Mouse (Mus musculus): ENCODE measurements around the gene Trpv5. TPM values are rescaled to one million over a fixed set of nuclear protein-coding genes. Genes with fewer than 3 reads are reported as not detected.

The Trpv5 gene
- polyA plus RNA-seq (2014; fragmentation: Nextera tagmentation; extraction: Ambion mirVana) = not detected in 2 replicates

DNA sequence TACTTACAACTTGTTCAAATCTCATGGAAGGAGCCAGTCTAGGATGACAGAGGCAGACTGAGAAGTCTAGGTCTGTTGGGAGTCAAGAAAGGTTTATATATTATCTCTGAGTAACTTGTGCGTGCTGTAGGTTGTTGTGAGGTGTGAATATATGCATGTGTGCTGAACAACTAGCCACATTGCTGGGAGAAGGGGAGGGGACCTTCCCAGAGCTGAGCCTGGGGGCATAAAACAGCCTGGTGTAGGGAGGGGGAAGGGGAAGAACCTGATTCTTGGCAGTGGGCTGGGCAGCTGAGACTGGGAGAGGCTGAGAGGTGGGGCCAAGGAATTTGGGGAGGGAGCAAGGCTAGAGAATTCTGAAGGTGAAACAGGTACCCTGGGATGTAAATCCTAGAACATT, at the start of gene Trpv5:
TSS of gene Trpv5 (minus strand) at position 101 of the 400 bp plus-strand sequence.
- ATAC-seq (no peak), DNase-seq (ENCODE audit: low spot score) (no peak)
- Histone ChIP-seq H3K36me3 (ENCODE audit: control insufficient read depth, insufficient read depth, low read length) (no peaks in the 10 kb centered on the region), H3K4me3 (ENCODE audit: low read depth, low read length) (no peak within 1 kb of the TSS), H3K27ac (ENCODE audit: low read depth, low read length) (no peak within 1 kb of the TSS), H3K27me3 (replicated peaks; ENCODE audit: control insufficient read depth, insufficient read depth, low read length) (no peaks in the 10 kb centered on the region), H3K9me3 (replicated peaks; ENCODE audit: control insufficient read depth, low read length) (no peaks in the 10 kb centered on the region), H3K9ac (ENCODE audit: low read length) (no peak within 1 kb of the TSS), H3K4me1 (ENCODE audit: control insufficient read depth, insufficient read depth, low read length) (no peaks in the 10 kb centered on the region), H3K4me2 (ENCODE audit: low read length) (no peak within 1 kb of the TSS)
- 70% methylated on average over 1 of the region's 1 CpGs for WGBS

DNA sequence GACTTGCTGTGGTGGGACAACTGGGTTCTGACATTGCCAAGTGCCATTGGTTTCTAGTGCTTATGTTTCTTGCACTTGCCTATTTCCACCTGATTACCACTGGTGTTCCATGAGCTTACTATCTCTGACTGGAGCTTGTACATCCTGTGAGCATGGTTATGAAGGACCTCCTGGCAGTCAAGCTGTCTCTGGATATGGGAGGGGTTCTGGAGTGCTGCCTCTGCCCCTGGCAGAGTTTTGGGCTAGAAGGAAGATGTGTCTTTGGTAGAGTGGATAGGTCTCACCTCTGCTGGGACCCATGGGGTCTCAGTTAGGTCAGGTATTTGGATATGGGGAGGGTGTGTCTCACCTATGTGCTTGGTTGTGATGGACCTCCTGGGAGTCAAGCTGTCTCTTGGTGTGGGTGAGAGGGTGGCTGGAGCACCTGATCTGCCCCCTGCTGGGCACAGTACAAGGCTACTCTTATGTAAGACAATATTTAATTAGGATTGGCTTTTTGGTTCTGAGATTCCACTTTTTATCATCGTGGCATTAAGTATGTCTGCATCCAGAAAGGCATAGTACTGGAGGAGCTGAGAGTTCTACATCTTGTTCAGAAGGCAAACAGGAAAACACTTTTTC, 47.5 kb upstream of the Trpv5 start:
- 77% methylated on average over 1 of the region's 1 CpGs for WGBS
- Histone ChIP-seq H3K9me3 (replicated peaks; ENCODE audit: control insufficient read depth, low read length) (no peaks in the 10 kb centered on the region), H3K9ac (ENCODE audit: low read length) (no peak overlapping the region), H3K36me3 (ENCODE audit: control insufficient read depth, insufficient read depth, low read length) (no peaks in the 10 kb centered on the region), H3K27me3 (replicated peaks; ENCODE audit: control insufficient read depth, insufficient read depth, low read length) (no peaks in the 10 kb centered on the region), H3K4me1 (ENCODE audit: control insufficient read depth, insufficient read depth, low read length) (no peaks in the 10 kb centered on the region), H3K27ac (ENCODE audit: low read depth, low read length) (no peak overlapping the region), H3K4me3 (ENCODE audit: low read depth, low read length) (no peak overlapping the region), H3K4me2 (ENCODE audit: low read length) (no peak overlapping the region)
- DNase-seq (ENCODE audit: low spot score) (no peak), ATAC-seq (no peak)

DNA sequence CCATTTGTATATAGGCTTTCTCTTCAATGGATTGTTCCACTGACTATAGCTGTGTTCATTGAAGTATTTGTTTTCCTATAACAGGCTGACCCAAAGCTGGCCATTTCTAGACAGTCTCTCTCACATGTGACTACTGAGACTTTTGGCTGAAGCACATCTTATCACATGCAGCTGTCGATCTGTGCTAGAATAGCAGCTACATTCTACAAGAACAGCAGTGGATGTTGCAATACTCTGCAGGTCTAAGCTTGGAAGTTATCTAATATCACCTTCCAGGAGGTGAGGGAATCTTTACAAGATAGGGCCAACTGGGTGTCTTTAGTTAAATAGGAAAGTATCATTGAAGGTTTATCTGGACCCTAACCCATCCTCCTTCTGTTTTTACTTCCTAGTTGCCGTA, 40.9 kb upstream of the Trpv5 start:
- Histone ChIP-seq H3K9me3 (replicated peaks; ENCODE audit: control insufficient read depth, low read length) (no peaks in the 10 kb centered on the region), H3K27me3 (replicated peaks; ENCODE audit: control insufficient read depth, insufficient read depth, low read length) (no peaks in the 10 kb centered on the region), H3K36me3 (ENCODE audit: control insufficient read depth, insufficient read depth, low read length) (no peaks in the 10 kb centered on the region), H3K9ac (ENCODE audit: low read length) (no peak overlapping the region), H3K4me2 (ENCODE audit: low read length) (no peak overlapping the region), H3K4me1 (ENCODE audit: control insufficient read depth, insufficient read depth, low read length) (no peaks in the 10 kb centered on the region), H3K4me3 (ENCODE audit: low read depth, low read length) (no peak overlapping the region), H3K27ac (ENCODE audit: low read depth, low read length) (no peak overlapping the region)
- DNase-seq (ENCODE audit: low spot score) (no peak), ATAC-seq (no peak)
- 88% methylated on average over 2 of the region's 2 CpGs for WGBS

DNA sequence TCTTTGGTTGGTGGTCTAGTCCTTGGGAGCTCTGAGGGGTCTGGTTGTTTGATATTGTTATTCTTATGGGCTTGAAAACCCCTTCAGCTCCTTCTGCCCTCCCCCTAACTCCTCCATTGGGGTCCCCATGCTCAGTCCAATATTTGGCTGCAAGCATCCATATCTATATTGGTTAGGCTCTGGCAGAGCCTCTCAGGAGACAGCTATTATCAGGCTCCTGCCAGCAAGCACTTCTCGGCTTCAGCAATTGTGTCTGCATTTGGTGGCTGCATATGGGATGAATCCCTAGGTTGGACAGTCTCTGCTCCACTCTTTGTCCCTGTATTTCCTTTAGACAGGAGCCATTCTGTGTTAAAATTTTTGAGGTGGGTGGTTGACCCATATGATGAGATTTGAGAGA, 29.7 kb upstream of the Trpv5 start:
- no peaks in the 10 kb centered on the region for H3K27me3 ChIP-seq (replicated peaks; ENCODE audit: control insufficient read depth, insufficient read depth, low read length)
- 83% methylated on average over 1 of the region's 1 CpGs for WGBS
- no peak for DNase-seq (ENCODE audit: low spot score)
- H3K27ac ChIP-seq (ENCODE audit: low read depth, low read length) = no peak overlapping the region
- H3K36me3 ChIP-seq (ENCODE audit: control insufficient read depth, insufficient read depth, low read length) = no peaks in the 10 kb centered on the region
- no peak overlapping the region for H3K9ac ChIP-seq (ENCODE audit: low read length)
- H3K4me3 ChIP-seq (ENCODE audit: low read depth, low read length) = no peak overlapping the region
- ATAC-seq = no peak
- no peak overlapping the region for H3K4me2 ChIP-seq (ENCODE audit: low read length)
- H3K4me1 ChIP-seq (ENCODE audit: control insufficient read depth, insufficient read depth, low read length) = no peaks in the 10 kb centered on the region
- no peaks in the 10 kb centered on the region for H3K9me3 ChIP-seq (replicated peaks; ENCODE audit: control insufficient read depth, low read length)

DNA sequence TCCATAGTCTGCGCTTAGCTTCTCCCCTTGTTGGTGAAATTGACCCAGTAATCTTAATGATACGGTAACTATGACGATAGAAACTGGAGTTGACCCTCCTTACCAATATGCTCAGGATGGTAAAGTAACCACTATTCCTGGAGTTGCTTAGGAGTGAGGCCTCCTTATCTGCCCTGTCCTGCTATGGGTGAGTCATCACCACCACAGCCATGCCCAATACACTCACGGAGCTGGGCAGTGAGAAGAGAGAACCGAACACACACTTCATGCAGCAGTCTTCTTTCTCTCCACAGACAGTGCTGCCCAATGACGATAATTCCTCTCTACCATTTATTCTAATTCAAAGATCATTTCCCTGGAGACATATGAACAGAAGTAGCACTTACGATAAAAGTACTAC, 25.7 kb upstream of the Trpv5 start:
- Histone ChIP-seq H3K9ac (ENCODE audit: low read length) (no peak overlapping the region), H3K27ac (ENCODE audit: low read depth, low read length) (no peak overlapping the region), H3K4me3 (ENCODE audit: low read depth, low read length) (no peak overlapping the region), H3K9me3 (replicated peaks; ENCODE audit: control insufficient read depth, low read length) (no peaks in the 10 kb centered on the region), H3K4me2 (ENCODE audit: low read length) (no peak overlapping the region), H3K4me1 (ENCODE audit: control insufficient read depth, insufficient read depth, low read length) (no peaks in the 10 kb centered on the region), H3K36me3 (ENCODE audit: control insufficient read depth, insufficient read depth, low read length) (no peaks in the 10 kb centered on the region), H3K27me3 (replicated peaks; ENCODE audit: control insufficient read depth, insufficient read depth, low read length) (no peaks in the 10 kb centered on the region)
- WGBS = 91% methylated on average over 7 of the region's 7 CpGs
- no peak for DNase-seq (ENCODE audit: low spot score)
- no peak for ATAC-seq

DNA sequence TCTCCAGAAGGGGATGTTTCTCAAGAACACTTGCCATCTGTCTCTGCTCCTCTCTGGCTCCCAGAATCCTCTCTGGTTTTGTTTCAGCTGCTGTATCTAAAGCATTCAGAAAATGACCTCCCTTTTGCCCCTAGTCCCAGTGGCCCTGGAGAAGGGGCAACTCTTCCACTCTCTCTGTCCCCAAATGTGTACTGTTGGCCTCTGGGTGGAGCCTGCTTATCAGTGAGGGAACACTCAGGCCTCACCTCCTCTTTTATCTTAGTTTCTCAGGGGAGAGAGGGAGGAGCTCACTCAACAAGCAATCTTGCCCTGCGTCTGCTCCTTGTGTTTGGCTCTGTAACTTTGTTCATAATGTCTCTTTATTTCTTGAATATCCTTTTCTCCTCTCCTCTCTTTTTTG, 23.6 kb upstream of the Trpv5 start, which contains the start of gene Kel:
TSS of gene Kel (minus strand) at position 217 of the 400 bp plus-strand sequence.
- WGBS = 52% methylated on average over 1 of the region's 1 CpGs
- Histone ChIP-seq H3K4me3 (ENCODE audit: low read depth, low read length) (no peak within 1 kb of the TSS), H3K4me2 (ENCODE audit: low read length) (no peak within 1 kb of the TSS), H3K9ac (ENCODE audit: low read length) (no peak within 1 kb of the TSS), H3K27me3 (replicated peaks; ENCODE audit: control insufficient read depth, insufficient read depth, low read length) (no peaks in the 10 kb centered on the region), H3K27ac (ENCODE audit: low read depth, low read length) (no peak within 1 kb of the TSS), H3K9me3 (replicated peaks; ENCODE audit: control insufficient read depth, low read length) (no peaks in the 10 kb centered on the region), H3K36me3 (ENCODE audit: control insufficient read depth, insufficient read depth, low read length) (no peaks in the 10 kb centered on the region), H3K4me1 (ENCODE audit: control insufficient read depth, insufficient read depth, low read length) (no peaks in the 10 kb centered on the region)
- no peak for ATAC-seq
- DNase-seq (ENCODE audit: low spot score) = no peak

DNA sequence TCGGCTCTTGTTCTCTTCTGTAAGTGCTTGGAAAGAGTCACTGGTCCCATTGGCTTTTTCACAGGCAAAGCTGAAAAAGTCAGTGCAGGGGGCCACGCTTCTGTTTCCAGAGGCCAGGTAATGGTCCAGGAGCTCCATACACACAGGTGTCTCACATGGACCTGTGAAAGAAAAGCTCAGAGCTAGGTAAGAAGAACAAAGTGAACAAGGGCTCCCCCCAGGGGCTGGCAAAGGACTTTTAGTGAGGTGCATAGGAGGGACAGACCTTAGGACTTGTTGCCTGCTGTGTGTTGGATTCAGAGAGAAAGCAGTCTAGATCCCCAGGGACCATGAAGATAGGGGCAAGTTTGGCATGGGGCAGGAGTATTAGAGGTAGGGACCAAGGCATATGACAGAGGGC, 22.4 kb upstream of the Trpv5 start:
- Histone ChIP-seq H3K4me3 (ENCODE audit: low read depth, low read length) (no peak overlapping the region), H3K27me3 (replicated peaks; ENCODE audit: control insufficient read depth, insufficient read depth, low read length) (no peaks in the 10 kb centered on the region), H3K4me1 (ENCODE audit: control insufficient read depth, insufficient read depth, low read length) (no peaks in the 10 kb centered on the region), H3K9ac (ENCODE audit: low read length) (no peak overlapping the region), H3K9me3 (replicated peaks; ENCODE audit: control insufficient read depth, low read length) (no peaks in the 10 kb centered on the region), H3K36me3 (ENCODE audit: control insufficient read depth, insufficient read depth, low read length) (no peaks in the 10 kb centered on the region), H3K4me2 (ENCODE audit: low read length) (no peak overlapping the region), H3K27ac (ENCODE audit: low read depth, low read length) (no peak overlapping the region)
- DNase-seq (ENCODE audit: low spot score) (no peak), ATAC-seq (no peak)
- 68% methylated on average over 2 of the region's 2 CpGs for WGBS

DNA sequence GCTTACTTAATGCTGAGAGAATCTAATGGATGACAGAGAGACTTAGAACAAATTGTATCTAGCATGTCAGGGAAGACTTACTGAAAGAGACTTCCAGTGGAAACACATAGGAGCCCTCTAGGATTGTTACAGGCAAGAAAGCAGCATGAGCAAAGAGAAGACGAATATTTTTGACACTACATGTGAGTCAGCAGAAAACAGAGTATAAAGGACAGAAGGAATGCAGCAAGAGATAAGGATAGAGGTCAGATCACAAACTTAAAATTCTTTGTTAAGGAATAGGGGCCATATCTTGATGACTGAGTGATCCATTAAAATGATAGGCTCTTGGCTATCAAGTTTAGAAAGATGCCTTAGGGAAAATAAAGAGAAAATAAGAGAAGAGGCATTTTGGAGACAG, 20.7 kb upstream of the Trpv5 start:
- Histone ChIP-seq H3K27ac (ENCODE audit: low read depth, low read length) (no peak overlapping the region), H3K9me3 (replicated peaks; ENCODE audit: control insufficient read depth, low read length) (no peaks in the 10 kb centered on the region), H3K4me2 (ENCODE audit: low read length) (no peak overlapping the region), H3K9ac (ENCODE audit: low read length) (no peak overlapping the region), H3K27me3 (replicated peaks; ENCODE audit: control insufficient read depth, insufficient read depth, low read length) (no peaks in the 10 kb centered on the region), H3K4me3 (ENCODE audit: low read depth, low read length) (no peak overlapping the region), H3K4me1 (ENCODE audit: control insufficient read depth, insufficient read depth, low read length) (no peaks in the 10 kb centered on the region), H3K36me3 (ENCODE audit: control insufficient read depth, insufficient read depth, low read length) (no peaks in the 10 kb centered on the region)
- ATAC-seq (no peak), DNase-seq (ENCODE audit: low spot score) (no peak)
- 87% methylated on average over 1 of the region's 1 CpGs for WGBS

DNA sequence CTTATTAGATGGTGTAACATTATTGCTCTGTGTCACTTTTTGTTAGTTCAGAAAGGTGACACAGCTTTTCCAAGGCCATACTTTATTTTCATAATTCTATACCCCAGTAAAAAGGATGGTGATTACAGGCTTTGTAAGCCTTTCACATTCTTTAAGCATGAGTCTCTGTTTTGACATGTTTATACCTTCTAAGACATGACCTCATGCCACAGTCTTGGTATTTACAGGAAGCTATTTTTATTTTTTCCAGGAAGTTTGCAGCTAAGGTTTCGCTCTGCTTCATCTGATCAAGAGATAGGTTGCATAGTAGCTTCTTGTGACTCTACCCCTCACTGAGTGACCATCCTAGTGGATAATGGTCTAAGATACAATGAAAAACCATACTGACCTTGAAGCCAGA, 13.8 kb upstream of the Trpv5 start:
- Histone ChIP-seq H3K9me3 (replicated peaks; ENCODE audit: control insufficient read depth, low read length) (no peaks in the 10 kb centered on the region), H3K4me1 (ENCODE audit: control insufficient read depth, insufficient read depth, low read length) (no peaks in the 10 kb centered on the region), H3K36me3 (ENCODE audit: control insufficient read depth, insufficient read depth, low read length) (no peaks in the 10 kb centered on the region), H3K27ac (ENCODE audit: low read depth, low read length) (no peak overlapping the region), H3K4me3 (ENCODE audit: low read depth, low read length) (no peak overlapping the region), H3K27me3 (replicated peaks; ENCODE audit: control insufficient read depth, insufficient read depth, low read length) (no peaks in the 10 kb centered on the region), H3K4me2 (ENCODE audit: low read length) (no peak overlapping the region), H3K9ac (ENCODE audit: low read length) (no peak overlapping the region)
- ATAC-seq (no peak), DNase-seq (ENCODE audit: low spot score) (no peak)
- 92% methylated on average over 1 of the region's 1 CpGs for WGBS
